Mouse (Mus musculus) bone marrow macrophage, adult 2 months (primary cell): ENCODE measurements around the gene Rcbtb2. TPM values are rescaled to one million over a fixed set of nuclear protein-coding genes. Genes with fewer than 3 reads are reported as not detected.

Experiments used
- H3K27ac ChIP-seq: 2 replicates; pipeline ENCODE4 v1.5.1; 2012; ENCODE audit warnings: low read depth, low read length; ENCODE audit not compliant: insufficient read depth
- H3K4me1 ChIP-seq: 2 replicates; pipeline ENCODE4 v1.6.1; 2012; ENCODE audit warnings: low read length; ENCODE audit not compliant: control insufficient read depth, insufficient read depth
- H3K4me3 ChIP-seq: 2 replicates; pipeline ENCODE4 v1.5.1; 2012; ENCODE audit warnings: mild to moderate bottlenecking, low read length, moderate library complexity; ENCODE audit not compliant: insufficient read depth
- CTCF ChIP-seq: IDR thresholded peaks from 2 replicates; pipeline ENCODE4 v1.5.1; 2012; ENCODE audit warnings: low read depth, mild to moderate bottlenecking, low read length, moderate library complexity
- POLR2A ChIP-seq: IDR thresholded peaks from 2 replicates; pipeline ENCODE4 v1.6.1; 2012; ENCODE audit warnings: mild to moderate bottlenecking, low read depth, low read length, borderline replicate concordance
- polyA plus RNA-seq: library from polyadenylated mRNA; stranded (reverse); fragments of >200 nt; gene quantifications from 2 replicates; pipeline ENCODE4 v1.2.4, GENCODE M21; 2012; ENCODE audit not compliant: missing spikeins, insufficient read depth, insufficient read length

Gene Rcbtb2
- 371 and 386 TPM in 2 replicates for polyA plus RNA-seq

GRCm38 (mm10) chr14:73122923-73123278, at the start of gene Rcbtb2:
TSS of gene Rcbtb2 (plus strand) at chr14:73123037.
- peak within 1 kb of the TSS; percentile 99 for H3K27ac ChIP-seq
- TF ChIP-seq CTCF = no peak
- TF ChIP-seq POLR2A = no peak
- peaks cover 52% of the 10 kb centered on the region for H3K4me1 ChIP-seq
- peak within 1 kb of the TSS; percentile 45 for H3K4me3 ChIP-seq

GRCm38 (mm10) chr14:73083563-73083962, 39.3 kb upstream of the Rcbtb2 start:
- TF ChIP-seq CTCF (no peak), POLR2A (no peak)
- no peak overlapping the region for H3K4me3 ChIP-seq
- no peaks in the 10 kb centered on the region for H3K4me1 ChIP-seq
- H3K27ac ChIP-seq = no peak overlapping the region

GRCm38 (mm10) chr14:73086425-73086824, 36.4 kb upstream of the Rcbtb2 start:
- Histone ChIP-seq H3K4me1 (no peaks in the 10 kb centered on the region), H3K27ac (no peak overlapping the region), H3K4me3 (no peak overlapping the region)
- no peak for TF ChIP-seq POLR2A
- TF ChIP-seq CTCF = no peak

- Histone ChIP-seq H3K4me1 (no peaks in the 10 kb centered on the region), H3K4me3 (no peak overlapping the region)
- TF ChIP-seq POLR2A (no peak), CTCF (no peak)
These were observed 35.6 kb upstream of the Rcbtb2 start for GRCm38 (mm10) chr14:73087247-73087646.

GRCm38 (mm10) chr14:73087746-73088145, 35.1 kb upstream of the Rcbtb2 start:
- peaks cover 2% of the 10 kb centered on the region; the same call in 1 of the 2 replicates for H3K4me1 ChIP-seq
- H3K27ac ChIP-seq = no peak overlapping the region

More at GRCm38 (mm10) chr14:73087247-73087646, 35.6 kb upstream of the Rcbtb2 start:
- no peak overlapping the region for H3K27ac ChIP-seq

GRCm38 (mm10) chr14:73088224-73088623, 34.6 kb upstream of the Rcbtb2 start:
- H3K27ac ChIP-seq = no peak overlapping the region
- no peak for TF ChIP-seq POLR2A
- TF ChIP-seq CTCF = no peak
- no peak overlapping the region for H3K4me3 ChIP-seq
- peaks cover 2% of the 10 kb centered on the region; the same call in 1 of the 2 replicates for H3K4me1 ChIP-seq

More at GRCm38 (mm10) chr14:73087746-73088145, 35.1 kb upstream of the Rcbtb2 start:
- TF ChIP-seq CTCF (no peak), POLR2A (no peak)
- no peak overlapping the region for H3K4me3 ChIP-seq

- TF ChIP-seq CTCF (no peak), POLR2A (no peak)
- no peak overlapping the region for H3K4me3 ChIP-seq
These were observed 30.0 kb upstream of the Rcbtb2 start for GRCm38 (mm10) chr14:73092871-73093270.

GRCm38 (mm10) chr14:73094802-73095550, 27.9 kb upstream of the Rcbtb2 start:
- H3K27ac ChIP-seq = no peak overlapping the region
- H3K4me3 ChIP-seq = no peak overlapping the region
- peaks cover 2% of the 10 kb centered on the region; the same call in 1 of the 2 replicates for H3K4me1 ChIP-seq
- TF ChIP-seq POLR2A (no peak), CTCF (no peak)

More at GRCm38 (mm10) chr14:73092871-73093270, 30.0 kb upstream of the Rcbtb2 start:
- Histone ChIP-seq H3K4me1 (peaks cover 2% of the 10 kb centered on the region; the same call in 1 of the 2 replicates), H3K27ac (no peak overlapping the region)

GRCm38 (mm10) chr14:73098677-73099387, 24.0 kb upstream of the Rcbtb2 start:
- H3K4me1 ChIP-seq = no peaks in the 10 kb centered on the region
- H3K27ac ChIP-seq = no peak overlapping the region
- TF ChIP-seq POLR2A (no peak), CTCF (peak; percentile 66)
- no peak overlapping the region for H3K4me3 ChIP-seq
